Mouse (Mus musculus) spleen, postnatal 4 days (tissue): Measurements from ENCODE around the gene Olfr1209.

Experiments used
- DNase-seq, 2 experiments: peaks; one replicate each; pipeline ENCODE4 v3.0.0; 2022; ENCODE audit warnings: low spot score in 2 of 2

Olfr1209 gene

GRCm38 (mm10) chr2:88915057-88915456 is at the start of gene Olfr1209:
TSS of gene Olfr1209 (minus strand) at chr2:88915157.
- no peak for DNase-seq

- DNase-seq = no peak
These were observed 38.7 kb upstream of the Olfr1209 start, which contains the start of gene Olfr1212 for GRCm38 (mm10) chr2:88953669-88954068. TSS of gene Olfr1212 (plus strand) at chr2:88953969.

- DNase-seq = no peak
These were observed 23.1 kb upstream of the Olfr1209 start, which contains the start of gene Olfr1211 for GRCm38 (mm10) chr2:88938011-88938410. TSS of gene Olfr1211 (minus strand) at chr2:88938111.

GRCm38 (mm10) chr2:88902211-88902610 is 12.7 kb downstream of the Olfr1209 start, which contains the start of gene Olfr1208:
TSS of gene Olfr1208 (minus strand) at chr2:88902311.
- no peak for DNase-seq

GRCm38 (mm10) chr2:88862931-88863330 is 52.0 kb downstream of the Olfr1209 start, which contains the start of gene Olfr1206:
TSS of gene Olfr1206 (plus strand) at chr2:88863231.
- no peak for DNase-seq
